Mouse (Mus musculus): ENCODE measurements around the gene 2410002F23Rik. TPM values are rescaled to one million over a fixed set of nuclear protein-coding genes. Genes with fewer than 3 reads are reported as not detected.
"Not testable (repeated sequence)": the region's sequence is repeated elsewhere in the genome, so short reads cannot be mapped to it uniquely, and the experiment has no call there.

The 2410002F23Rik gene
- total RNA-seq (2014; rRNA removed): 329 and 379 TPM in 2 replicates
- 279 and 286 TPM in 2 replicates for polyA plus RNA-seq (2015; fragmentation: Nextera tagmentation; extraction: Ambion mirVana)

DNA sequence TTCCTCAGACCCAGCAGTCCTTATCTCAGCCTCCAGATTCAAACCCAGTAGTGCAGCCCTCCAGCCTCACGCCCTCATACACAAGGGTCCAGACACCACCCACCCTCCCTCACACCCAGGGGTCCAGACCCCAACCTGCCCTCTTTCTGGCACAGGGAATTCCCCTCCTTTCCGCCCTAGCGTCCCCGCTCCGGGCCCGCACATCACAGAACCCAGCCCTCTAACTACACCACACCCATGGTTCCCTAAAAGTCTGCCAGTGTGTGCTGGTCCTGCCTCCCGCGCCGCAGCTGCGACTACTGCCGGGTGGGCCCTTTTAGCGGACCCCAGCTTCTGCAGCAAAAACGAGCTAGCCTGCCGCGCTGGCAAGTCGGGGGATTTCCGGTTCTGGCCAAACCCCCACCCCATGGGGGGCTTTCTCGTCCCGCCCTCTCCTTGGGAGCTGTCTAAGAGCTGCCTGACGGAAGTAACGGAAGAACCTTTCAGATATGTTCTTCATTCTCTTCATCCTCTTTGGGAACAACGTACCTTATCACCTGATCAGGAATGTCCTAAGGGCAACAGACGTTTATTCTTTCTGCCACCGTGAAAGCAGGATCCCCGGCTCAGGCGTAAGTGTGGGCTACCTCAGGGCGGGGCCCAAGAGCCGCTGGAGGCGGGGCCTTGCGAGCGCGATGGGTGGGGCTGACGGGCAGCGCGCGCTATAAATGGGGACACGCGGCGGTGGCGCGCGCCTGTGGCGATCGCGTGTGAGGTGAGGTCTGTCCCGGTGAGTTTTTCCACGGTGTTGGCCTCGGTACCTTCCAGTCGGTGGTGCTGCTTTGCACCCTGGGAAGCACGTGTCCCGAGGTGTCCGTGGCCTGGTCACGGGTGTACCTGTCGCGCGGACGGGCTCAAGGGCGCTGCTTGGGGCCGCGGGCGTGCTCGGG, at the start of gene 2410002F23Rik, which contains the start of gene 1700028J19Rik:
2410002F23Rik (plus strand) TSS at position 668 of the 929 bp plus-strand sequence.
1700028J19Rik (minus strand) TSS at position 641 of the 929 bp plus-strand sequence.
- Histone ChIP-seq H3K36me3 (ENCODE audit: insufficient read depth, low read length) (peaks cover 16% of the 10 kb centered on the region), H3K9ac (replicated peaks; ENCODE audit: low read length, poor library complexity, severe bottlenecking) (peak within 1 kb of the TSS; percentile 100), H3K27me3 (ENCODE audit: insufficient read depth, low read length) (no peaks in the 10 kb centered on the region), H3K4me2 (ENCODE audit: low read depth, low read length, poor library complexity, severe bottlenecking) (peak within 1 kb of the TSS; percentile 86), H3K27ac (ENCODE audit: low read depth, low read length) (peak within 1 kb of the TSS; percentile 100), H3K4me3 (ENCODE audit: low read depth, low read length) (peak within 1 kb of the TSS; percentile 83), H3K4me1 (ENCODE audit: insufficient read depth, low read length) (peaks cover 7% of the 10 kb centered on the region; the same call in 1 of the 2 replicates), H3K9me3 (ENCODE audit: low read length) (no peaks in the 10 kb centered on the region)
- TF ChIP-seq CTCF (IDR thresholded peaks at IDR 0.05): no peak
- ATAC-seq (ENCODE audit: low FRiP score) (peak; percentile 89), DNase-seq (ENCODE audit: low spot score) (peak; percentile 97)
- under 1% methylated on average over 61 of the region's 62 CpGs for WGBS

DNA sequence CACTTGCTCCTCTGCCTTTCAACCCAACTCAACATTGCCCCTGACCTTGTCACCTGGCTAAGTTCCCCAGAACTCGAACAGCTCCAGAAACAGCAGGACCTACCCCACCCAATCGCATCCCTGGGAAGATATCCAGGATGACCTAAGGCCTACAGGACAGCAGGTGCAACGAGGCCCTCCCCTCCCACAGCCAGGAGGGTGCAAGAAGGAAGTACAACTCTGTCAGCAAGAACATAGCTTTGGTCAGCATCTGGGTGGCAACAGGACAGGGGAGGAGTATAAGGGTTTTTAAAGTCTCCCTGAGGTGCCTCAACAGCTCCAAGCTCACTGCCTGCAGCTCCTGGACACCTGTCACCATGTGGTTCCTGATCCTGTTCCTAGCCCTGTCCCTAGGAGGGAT, 48.6 kb upstream of the 2410002F23Rik start, which contains the start of gene Klk1b3:
Klk1b3 (plus strand) TSS at position 301 of the 400 bp plus-strand sequence.
- DNase-seq (ENCODE audit: low spot score) (no peak), ATAC-seq (ENCODE audit: low FRiP score) (no peak)
- H3K36me3 ChIP-seq (ENCODE audit: insufficient read depth, low read length): no peaks in the 10 kb centered on the region
- TF ChIP-seq CTCF (IDR thresholded peaks at IDR 0.05): no peak
- no peaks in the 10 kb centered on the region for H3K27me3 ChIP-seq (ENCODE audit: insufficient read depth, low read length)
- no peaks in the 10 kb centered on the region for H3K4me1 ChIP-seq (ENCODE audit: insufficient read depth, low read length)
- H3K27ac ChIP-seq (ENCODE audit: low read depth, low read length): no peak within 1 kb of the TSS
- WGBS: 59% methylated on average over 3 of the region's 3 CpGs
- no peaks in the 10 kb centered on the region for H3K9me3 ChIP-seq (ENCODE audit: low read length)
- H3K9ac ChIP-seq (replicated peaks; ENCODE audit: low read length, poor library complexity, severe bottlenecking): no peak within 1 kb of the TSS
- H3K4me3 ChIP-seq (ENCODE audit: low read depth, low read length): no peak within 1 kb of the TSS
- no peak within 1 kb of the TSS for H3K4me2 ChIP-seq (ENCODE audit: low read depth, low read length, poor library complexity, severe bottlenecking)

DNA sequence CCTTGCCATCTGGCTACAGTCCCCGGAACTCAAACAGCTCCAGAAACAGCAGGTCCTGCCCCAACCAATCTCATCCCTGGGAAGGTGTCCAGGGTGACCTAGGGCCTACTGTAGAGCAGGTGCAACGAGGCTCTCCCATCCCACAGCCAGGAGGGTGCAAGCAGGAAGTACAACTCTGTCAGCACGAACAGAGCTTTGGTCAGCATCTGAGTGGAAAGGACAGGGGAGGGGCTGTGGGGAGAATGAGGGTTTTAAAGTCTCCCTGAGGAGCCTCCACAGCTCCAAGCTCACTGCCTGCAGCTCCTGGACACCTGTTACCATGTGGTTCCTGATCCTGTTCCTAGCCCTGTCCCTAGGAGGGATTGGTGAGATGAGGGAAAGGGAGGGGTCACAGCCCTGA, 39.4 kb upstream of the 2410002F23Rik start, which contains the start of gene Klk1b4:
Klk1b4 (plus strand) TSS at position 301 of the 400 bp plus-strand sequence.
- H3K9ac ChIP-seq (replicated peaks; ENCODE audit: low read length, poor library complexity, severe bottlenecking); ATAC-seq (ENCODE audit: low FRiP score); H3K27me3 ChIP-seq (ENCODE audit: insufficient read depth, low read length); H3K9me3 ChIP-seq (ENCODE audit: low read length); H3K4me1 ChIP-seq (ENCODE audit: insufficient read depth, low read length); H3K27ac ChIP-seq (ENCODE audit: low read depth, low read length); DNase-seq (ENCODE audit: low spot score); H3K4me3 ChIP-seq (ENCODE audit: low read depth, low read length); H3K4me2 ChIP-seq (ENCODE audit: low read depth, low read length, poor library complexity, severe bottlenecking); H3K36me3 ChIP-seq (ENCODE audit: insufficient read depth, low read length): not testable (repeated sequence)
- WGBS: 53% methylated on average over 3 of the region's 3 CpGs

DNA sequence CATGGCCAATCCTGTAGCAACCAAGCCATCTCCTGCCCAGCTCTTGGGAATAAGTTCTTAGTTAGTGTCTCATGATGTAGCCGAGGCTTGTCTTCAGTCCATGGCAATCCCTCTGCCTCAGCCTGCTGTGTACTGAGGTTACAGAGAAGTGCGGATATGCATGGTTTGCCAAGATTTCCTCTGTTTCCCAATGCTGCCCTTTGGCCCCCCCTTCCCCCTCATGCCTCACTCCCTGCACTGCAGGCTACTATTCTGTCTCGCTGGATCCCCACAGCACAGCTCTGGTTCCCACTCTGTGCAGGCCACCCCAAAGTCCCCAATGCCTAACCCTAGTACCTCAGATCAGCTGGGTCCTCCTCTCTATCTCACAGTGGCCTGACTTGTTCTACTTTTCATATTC, 38.2 kb upstream of the 2410002F23Rik start:
- H3K9ac ChIP-seq (replicated peaks; ENCODE audit: low read length, poor library complexity, severe bottlenecking): no peak overlapping the region
- no peak for TF ChIP-seq CTCF (IDR thresholded peaks at IDR 0.05)
- H3K4me3 ChIP-seq (ENCODE audit: low read depth, low read length): no peak overlapping the region
- H3K4me2 ChIP-seq (ENCODE audit: low read depth, low read length, poor library complexity, severe bottlenecking): no peak overlapping the region
- H3K27me3 ChIP-seq (ENCODE audit: insufficient read depth, low read length): no peaks in the 10 kb centered on the region
- H3K4me1 ChIP-seq (ENCODE audit: insufficient read depth, low read length): no peaks in the 10 kb centered on the region
- ATAC-seq (ENCODE audit: low FRiP score) (no peak), DNase-seq (ENCODE audit: low spot score) (no peak)
- no peaks in the 10 kb centered on the region for H3K36me3 ChIP-seq (ENCODE audit: insufficient read depth, low read length)
- 82% methylated on average over 3 of the region's 3 CpGs for WGBS
- no peak overlapping the region for H3K27ac ChIP-seq (ENCODE audit: low read depth, low read length)
- H3K9me3 ChIP-seq (ENCODE audit: low read length): no peaks in the 10 kb centered on the region

GRCm38 (mm10) chr7:44215645-44216044, 30.9 kb upstream of the 2410002F23Rik start, which contains the start of gene Klk1b5:
Gene Klk1b5 (plus strand): TSS chr7:44215945.
- TF ChIP-seq CTCF (IDR thresholded peaks at IDR 0.05): no peak
- 86% methylated on average over 1 of the region's 1 CpGs for WGBS

DNA sequence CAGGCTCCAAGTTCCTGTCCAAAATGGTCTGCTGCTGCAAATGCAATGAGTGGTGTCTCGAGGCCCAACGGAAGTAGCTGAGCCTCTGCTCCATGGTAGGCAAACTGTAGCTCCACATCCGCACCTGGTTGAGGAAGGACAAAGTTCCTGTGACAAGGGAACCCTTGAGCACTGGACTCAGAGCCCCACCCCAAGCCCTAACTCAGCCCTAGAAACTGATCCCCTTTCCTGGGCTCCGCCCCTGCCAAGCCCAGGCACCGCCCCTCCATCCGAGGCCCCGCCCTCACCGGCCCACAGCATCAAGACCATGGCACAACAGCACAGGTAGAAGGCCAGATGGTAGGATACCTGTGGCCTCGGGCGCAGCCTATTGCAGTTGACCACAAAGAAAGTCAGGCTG, 24.9 kb upstream of the 2410002F23Rik start:
- H3K36me3 ChIP-seq (ENCODE audit: insufficient read depth, low read length): not testable (repeated sequence)
- WGBS: 76% methylated on average over 5 of the region's 10 CpGs

More at GRCm38 (mm10) chr7:44215645-44216044, 30.9 kb upstream of the 2410002F23Rik start, which contains the start of gene Klk1b5:
- H3K4me1 ChIP-seq (ENCODE audit: insufficient read depth, low read length): no peaks in the 10 kb centered on the region
- no peak within 1 kb of the TSS for H3K4me2 ChIP-seq (ENCODE audit: low read depth, low read length, poor library complexity, severe bottlenecking)
- no peaks in the 10 kb centered on the region for H3K36me3 ChIP-seq (ENCODE audit: insufficient read depth, low read length)
- H3K9ac ChIP-seq (replicated peaks; ENCODE audit: low read length, poor library complexity, severe bottlenecking): no peak within 1 kb of the TSS
- ATAC-seq (ENCODE audit: low FRiP score) (no peak), DNase-seq (ENCODE audit: low spot score) (no peak)
- no peaks in the 10 kb centered on the region for H3K9me3 ChIP-seq (ENCODE audit: low read length)
- H3K27ac ChIP-seq (ENCODE audit: low read depth, low read length): no peak within 1 kb of the TSS
- no peaks in the 10 kb centered on the region for H3K27me3 ChIP-seq (ENCODE audit: insufficient read depth, low read length)
- no peak within 1 kb of the TSS for H3K4me3 ChIP-seq (ENCODE audit: low read depth, low read length)

DNA sequence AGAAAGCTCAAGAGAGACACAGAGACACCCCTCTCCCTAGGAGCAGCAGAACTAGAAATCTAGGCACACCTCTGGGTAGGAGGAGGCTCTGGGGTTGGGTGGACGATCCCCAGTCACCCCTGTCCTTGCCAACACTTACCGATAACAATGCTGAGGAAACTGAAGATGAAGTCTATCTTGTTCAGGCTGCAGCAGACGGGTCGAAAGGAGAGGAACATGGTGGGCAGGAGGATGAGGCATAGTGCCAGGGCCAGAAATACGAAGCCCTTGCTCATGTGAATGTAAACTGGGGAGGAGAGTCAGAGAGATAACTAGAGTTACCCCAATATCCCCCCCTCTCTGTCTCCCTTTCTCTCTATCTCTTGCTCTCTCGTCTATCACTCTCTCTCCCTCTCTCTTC, 24.2 kb upstream of the 2410002F23Rik start:
- H3K4me3 ChIP-seq (ENCODE audit: low read depth, low read length); H3K36me3 ChIP-seq (ENCODE audit: insufficient read depth, low read length); DNase-seq (ENCODE audit: low spot score); H3K4me1 ChIP-seq (ENCODE audit: insufficient read depth, low read length); ATAC-seq (ENCODE audit: low FRiP score); H3K27ac ChIP-seq (ENCODE audit: low read depth, low read length); H3K9ac ChIP-seq (replicated peaks; ENCODE audit: low read length, poor library complexity, severe bottlenecking); H3K4me2 ChIP-seq (ENCODE audit: low read depth, low read length, poor library complexity, severe bottlenecking); H3K9me3 ChIP-seq (ENCODE audit: low read length); H3K27me3 ChIP-seq (ENCODE audit: insufficient read depth, low read length): not testable (repeated sequence)
- 79% methylated on average over 6 of the region's 6 CpGs for WGBS

More for the DNA sequence above, 24.9 kb upstream of the 2410002F23Rik start:
- H3K27ac ChIP-seq (ENCODE audit: low read depth, low read length); H3K27me3 ChIP-seq (ENCODE audit: insufficient read depth, low read length); H3K9me3 ChIP-seq (ENCODE audit: low read length); ATAC-seq (ENCODE audit: low FRiP score); H3K4me3 ChIP-seq (ENCODE audit: low read depth, low read length); H3K4me2 ChIP-seq (ENCODE audit: low read depth, low read length, poor library complexity, severe bottlenecking); DNase-seq (ENCODE audit: low spot score); H3K4me1 ChIP-seq (ENCODE audit: insufficient read depth, low read length); H3K9ac ChIP-seq (replicated peaks; ENCODE audit: low read length, poor library complexity, severe bottlenecking): not testable (repeated sequence)

All from midbrain, postnatal 0 days (tissue).